Mouse (Mus musculus) cerebellum, adult 11-12 months (tissue): ENCODE results near the gene Chd4.

Experiments
- DNase-seq: peaks from one replicate; pipeline ENCODE4 v3.0.0; 2022

The Chd4 gene

GRCm38 (mm10) chr6:125143904-125144303 lies 48.1 kb downstream of the Chd4 start:
- no peak for DNase-seq

DNA sequence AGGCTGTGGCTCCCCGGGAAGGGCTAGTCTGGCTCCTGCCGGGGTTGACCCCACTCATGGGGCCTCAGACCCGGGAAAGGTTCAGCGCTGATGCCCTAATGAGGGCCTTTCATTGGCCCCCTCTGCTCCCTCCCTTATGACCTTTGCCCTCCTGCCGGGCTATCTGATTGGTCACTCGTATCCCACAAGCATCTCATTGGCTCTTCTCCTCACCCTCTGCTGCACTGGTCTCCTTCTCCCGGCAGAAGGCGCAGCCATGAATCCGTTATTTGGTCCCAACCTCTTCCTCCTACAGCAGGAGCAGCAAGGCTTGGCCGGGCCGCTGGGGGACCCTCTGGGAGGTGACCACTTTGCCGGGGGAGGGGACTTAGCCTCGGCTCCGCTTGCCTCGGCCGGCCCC lies 49.2 kb downstream of the Chd4 start, which contains the start of gene Iffo1:
Gene Iffo1, plus strand, starts transcription at position 241 of the 400 bp plus-strand sequence.
- DNase-seq: peak; percentile 95

DNA sequence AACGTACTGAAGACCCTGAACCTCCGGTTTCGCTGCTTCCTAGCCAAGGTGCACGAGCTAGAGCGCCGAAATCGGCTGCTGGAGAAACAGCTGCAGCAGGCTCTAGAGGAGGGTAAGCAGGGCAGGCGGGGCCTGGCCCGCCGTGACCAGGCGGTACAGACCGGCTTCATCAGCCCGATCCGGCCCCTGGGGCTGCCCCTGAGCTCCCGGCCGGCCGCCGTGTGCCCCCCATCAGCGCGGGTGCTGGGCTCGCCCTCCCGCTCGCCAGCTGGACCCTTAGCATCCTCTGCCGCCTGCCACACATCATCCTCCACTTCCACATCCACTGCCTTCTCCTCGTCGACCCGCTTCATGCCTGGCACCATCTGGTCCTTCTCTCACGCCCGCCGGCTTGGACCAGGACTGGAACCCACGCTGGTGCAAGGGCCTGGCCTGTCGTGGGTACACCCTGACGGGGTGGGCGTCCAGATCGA lies 49.7 kb downstream of the Chd4 start:
- peak; percentile 68 for DNase-seq

DNA sequence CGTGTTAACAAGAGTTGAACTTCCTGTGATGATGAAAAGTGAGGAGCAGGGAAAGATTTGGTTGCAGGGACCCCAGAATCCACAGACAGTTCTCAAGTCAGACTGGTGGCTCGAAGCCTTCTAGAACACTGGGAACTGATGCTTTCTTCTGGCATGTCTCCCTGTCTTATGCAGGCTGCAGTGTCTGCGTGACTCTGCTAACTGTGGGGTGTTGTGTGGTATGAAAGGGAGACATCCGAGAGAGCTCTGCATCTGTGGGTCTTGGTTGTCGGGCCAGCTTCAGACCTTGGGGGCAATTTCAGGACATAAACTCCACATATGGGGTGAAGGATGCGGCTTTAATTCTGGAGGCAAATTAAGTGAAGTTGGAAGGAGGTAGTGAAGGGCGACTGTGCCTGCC lies 50.4 kb downstream of the Chd4 start:
- DNase-seq: no peak

- peak; percentile 65 for DNase-seq
Measured at GRCm38 (mm10) chr6:125146797-125147196, 51.0 kb downstream of the Chd4 start.

DNA sequence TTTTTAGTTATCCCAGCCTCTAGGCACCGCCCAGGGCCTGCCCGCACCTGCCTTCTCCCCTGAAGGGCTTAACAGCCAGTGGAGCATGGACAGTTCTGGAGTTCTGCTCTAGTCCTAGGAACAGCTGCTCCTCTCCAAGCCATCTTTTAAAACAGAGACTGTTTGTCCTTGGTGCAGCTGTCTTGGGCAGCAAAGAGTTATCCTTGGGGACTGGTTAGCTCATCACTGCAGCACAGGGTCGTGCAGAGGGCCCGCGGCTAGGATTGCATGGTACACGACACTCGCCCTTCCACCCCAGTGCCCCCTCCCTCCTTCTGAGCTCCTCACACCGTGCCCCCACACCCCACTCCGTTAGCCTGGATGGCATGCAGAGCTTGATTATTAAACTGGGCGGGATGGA lies 51.5 kb downstream of the Chd4 start:
- no peak for DNase-seq

- DNase-seq: peak; percentile 67
Measured at GRCm38 (mm10) chr6:125148251-125148925, 52.6 kb downstream of the Chd4 start.

DNA sequence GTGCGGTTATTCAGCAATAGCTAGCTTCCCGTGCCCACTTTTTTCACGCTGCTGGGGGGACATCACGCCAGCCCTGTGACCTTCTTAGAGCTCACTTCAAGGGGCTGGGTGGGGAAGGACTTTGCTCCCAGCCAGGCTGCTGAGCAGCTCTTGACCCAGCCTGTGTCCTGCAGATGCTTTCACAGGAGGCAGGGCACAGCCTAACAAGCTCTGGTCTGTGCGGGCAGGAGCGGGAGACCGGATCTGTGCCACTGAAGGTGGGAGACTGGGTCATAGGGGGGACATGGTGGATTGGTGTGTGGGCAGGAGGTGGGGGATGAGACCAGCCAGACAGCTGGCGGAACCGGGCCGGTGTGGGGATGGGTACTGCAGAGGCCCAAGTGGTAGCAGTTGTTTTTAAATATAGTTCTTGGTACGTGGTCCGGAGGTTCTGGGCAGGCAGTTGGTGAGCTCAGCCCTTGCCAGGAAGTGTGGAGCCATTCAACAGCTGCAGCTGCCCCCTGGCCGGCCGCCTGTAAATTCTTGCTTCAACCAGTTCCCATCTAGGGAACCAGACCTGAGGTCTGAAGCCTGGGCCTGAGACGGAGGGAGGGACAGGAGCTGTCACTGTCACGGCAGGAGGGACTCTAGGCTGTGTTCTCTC lies 53.3 kb downstream of the Chd4 start:
- DNase-seq: peak; percentile 65

DNA sequence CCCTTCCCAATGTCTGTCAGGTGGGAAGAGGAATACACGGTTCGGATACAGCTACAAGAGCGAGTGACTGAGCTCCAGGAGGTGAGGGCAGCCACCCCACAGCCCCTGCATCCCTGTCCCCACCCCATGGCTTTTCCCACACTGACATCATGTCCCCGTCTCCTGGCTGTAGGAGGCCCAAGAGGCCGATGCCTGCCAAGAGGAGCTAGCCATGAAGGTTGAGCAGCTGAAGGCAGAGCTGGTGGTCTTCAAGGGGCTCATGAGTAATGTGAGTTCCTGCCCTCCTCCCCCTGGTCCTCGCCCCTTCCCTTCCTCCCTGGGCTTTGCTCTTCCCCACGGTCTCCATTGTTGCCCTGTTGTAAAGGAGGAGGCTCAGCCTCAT lies 53.8 kb downstream of the Chd4 start:
- DNase-seq: no peak

- DNase-seq: peak; percentile 42
Measured at GRCm38 (mm10) chr6:125152212-125153017, 56.6 kb downstream of the Chd4 start.

DNA sequence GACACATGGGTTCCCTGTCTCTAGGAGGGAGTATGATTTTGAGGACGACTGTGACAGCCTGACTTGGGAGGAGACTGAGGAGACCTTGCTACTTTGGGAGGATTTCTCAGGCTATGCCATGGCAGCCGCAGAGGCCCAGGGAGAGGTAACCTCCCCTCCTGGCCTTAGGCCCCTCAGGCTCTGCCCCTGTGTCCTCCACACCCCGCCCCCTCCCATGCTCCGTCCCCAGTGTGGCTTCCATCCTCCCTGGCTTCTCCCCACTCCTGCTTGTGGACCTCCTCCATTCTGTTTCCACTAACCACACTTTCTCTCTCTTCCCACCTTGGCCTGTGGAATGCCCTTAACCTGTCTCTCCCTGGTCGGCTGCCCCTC lies 57.2 kb downstream of the Chd4 start:
- no peak for DNase-seq

DNA sequence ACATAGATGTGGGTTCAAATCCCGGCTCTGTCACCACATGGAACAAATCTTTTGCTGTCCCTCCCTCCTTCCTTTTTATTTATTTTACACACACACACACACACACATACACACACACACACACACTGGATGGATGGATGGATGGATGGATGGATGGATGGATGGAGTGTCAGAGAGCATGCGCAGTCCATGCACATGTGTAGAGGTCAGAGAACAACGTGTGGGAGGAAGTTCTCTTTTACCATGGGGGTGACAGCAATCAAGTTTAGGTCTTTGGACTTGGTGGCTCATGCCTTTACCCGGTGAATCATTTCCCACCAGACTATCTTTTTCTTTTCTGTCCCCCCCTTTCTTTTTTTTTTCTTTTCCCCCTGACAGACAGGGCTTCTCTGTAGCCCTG lies 57.9 kb downstream of the Chd4 start:
- no peak for DNase-seq

DNA sequence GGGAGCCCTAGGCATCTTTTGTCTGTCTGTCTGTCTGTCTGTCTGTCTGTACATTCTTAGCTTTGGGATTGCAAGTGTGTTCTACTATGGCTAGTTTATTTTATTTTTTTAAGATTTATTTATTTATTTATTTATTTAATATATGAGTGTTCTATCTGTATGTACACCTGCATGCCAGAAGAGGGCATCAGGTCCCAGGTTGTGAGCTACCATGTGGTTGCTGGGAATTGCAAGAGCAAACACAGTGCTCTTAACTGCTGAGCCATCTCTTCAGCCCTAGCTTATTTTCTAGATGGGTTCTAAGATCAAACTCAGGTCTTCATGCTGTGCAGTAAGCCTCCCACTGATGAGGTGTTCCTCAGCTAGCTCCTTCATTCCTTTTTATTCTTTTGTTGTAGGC lies 58.8 kb downstream of the Chd4 start:
- no peak for DNase-seq

DNA sequence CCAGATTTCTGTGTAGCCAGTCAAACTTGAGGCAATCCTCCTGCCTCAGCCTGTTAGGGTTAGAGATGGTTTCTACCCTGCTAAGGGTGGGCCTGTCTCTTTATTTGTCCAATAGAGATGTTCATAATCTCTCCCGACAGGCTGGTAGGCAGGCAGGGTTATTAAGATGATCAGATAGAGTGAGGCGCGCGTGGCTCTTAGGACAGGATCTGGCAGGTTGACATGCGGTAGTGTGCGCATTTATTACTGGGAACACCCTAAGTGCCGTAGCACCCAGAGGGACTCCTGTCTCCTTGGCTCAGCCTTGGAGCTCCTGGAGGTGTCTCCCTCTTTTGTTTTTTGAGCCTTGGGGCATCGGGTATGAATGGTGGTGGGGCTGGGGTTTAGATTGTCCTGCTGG lies 59.5 kb downstream of the Chd4 start:
- no peak for DNase-seq

- no peak for DNase-seq
Measured at GRCm38 (mm10) chr6:125156491-125156890, 60.7 kb downstream of the Chd4 start.

GRCm38 (mm10) chr6:125156903-125157614 lies 61.3 kb downstream of the Chd4 start:
- no peak for DNase-seq

DNA sequence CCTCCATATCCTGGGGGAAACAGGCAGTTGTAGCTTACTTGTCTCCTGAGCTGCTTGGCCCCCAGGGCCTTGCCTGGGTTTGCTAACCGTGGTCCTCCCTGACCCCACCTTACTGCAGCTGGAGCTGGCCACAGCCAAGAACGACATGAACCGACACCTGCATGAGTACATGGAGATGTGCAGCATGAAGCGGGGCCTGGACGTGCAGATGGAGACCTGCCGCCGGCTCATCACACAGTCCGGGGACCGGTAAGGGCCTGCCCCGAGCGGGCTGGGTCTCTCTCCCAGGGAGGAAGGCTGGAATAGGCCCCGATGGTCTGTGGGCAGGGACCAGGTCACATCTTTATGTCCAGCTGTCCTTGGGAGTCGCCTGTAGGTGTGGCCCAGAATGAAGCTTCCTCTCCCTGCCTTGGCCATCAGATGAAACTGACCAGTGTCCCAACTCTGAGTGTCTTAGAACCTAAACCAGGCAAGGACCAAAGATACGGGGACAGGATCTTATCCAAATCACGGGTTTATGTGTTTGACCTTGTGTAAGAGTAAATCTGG lies 63.2 kb downstream of the Chd4 start:
- no peak for DNase-seq

DNA sequence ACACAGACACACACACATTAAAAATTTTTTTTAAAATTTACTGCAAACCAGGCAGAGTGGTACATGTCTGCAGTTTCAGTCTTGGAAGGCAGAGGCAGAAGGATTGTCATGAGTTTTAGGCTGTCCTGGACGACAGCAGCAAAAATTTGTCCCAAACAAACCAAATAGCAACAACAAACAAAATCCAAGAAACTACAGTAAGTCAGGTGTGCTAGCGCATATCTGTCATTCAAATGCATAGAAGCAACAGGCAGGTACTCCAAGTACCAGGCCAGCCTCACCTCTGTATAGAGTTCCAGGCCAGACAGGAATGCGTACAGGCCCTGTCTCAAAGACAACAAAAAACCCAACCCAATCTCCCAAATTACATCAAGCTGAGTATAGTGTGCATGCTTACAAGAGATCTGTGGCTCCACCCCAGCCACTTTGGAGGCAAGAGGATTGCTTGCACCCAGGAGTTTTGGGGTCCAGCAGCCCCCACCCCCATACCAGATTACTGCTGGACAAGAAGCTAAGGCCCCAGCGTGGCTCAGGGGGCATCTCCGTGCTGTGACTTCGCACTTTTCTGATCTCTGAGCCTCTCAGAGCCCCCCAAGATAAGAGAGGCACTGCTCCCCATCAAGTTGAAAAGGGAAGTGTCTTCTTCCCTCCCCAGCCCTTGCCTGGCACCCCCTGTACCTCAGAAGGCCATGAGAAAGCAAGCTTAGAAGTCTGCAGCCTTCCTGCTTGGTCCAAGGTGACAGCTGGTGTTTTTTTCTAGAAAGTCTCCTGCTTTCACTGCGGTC lies 64.2 kb downstream of the Chd4 start:
- no peak for DNase-seq

DNA sequence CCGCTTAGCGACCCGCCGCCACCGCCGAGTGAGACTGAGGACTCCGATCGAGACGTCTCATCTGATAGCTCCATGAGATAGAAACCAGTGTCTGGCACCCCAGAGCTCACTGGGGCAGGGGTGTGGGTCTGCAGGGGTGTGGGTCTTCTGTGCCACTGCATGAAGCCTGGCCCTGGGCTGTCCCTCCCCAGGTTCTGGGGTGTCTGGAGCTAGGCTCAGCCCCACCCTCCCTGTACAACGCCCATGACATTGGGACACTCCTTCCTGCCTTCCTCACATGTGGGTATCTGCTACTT lies 64.7 kb downstream of the Chd4 start:
- no peak for DNase-seq

GRCm38 (mm10) chr6:125160854-125161760 lies 65.3 kb downstream of the Chd4 start:
- peak; percentile 57 for DNase-seq

- peak; percentile 68 for DNase-seq
Measured at GRCm38 (mm10) chr6:125161971-125162370, 66.2 kb downstream of the Chd4 start.
